Mouse (Mus musculus) forebrain, embryonic 11.5 days (tissue): ENCODE results near the gene Sart3. TPM values are rescaled to one million over a fixed set of nuclear protein-coding genes. Genes with fewer than 3 reads are reported as not detected.
"Not testable (repeated sequence)": the region's sequence is repeated elsewhere in the genome, so short reads cannot be mapped to it uniquely, and the experiment has no call there.

Experiments used
- ATAC-seq: fragments of 200-750 bp; cut with Nextera tagmentation; replicated peaks from 2 replicates; pipeline ENCODE4 v1.8.0; 2017; ENCODE audit warnings: moderate TSS enrichment; ENCODE audit not compliant: low FRiP score
- DNase-seq: peaks from one replicate; pipeline ENCODE4 v3.0.0-alpha.2; 2017; ENCODE audit warnings: low spot score
- H3K27ac ChIP-seq: fragments of 300-500 bp; sonication (generic); 2 replicates; pipeline ENCODE4 v1.5.1; 2014; ENCODE audit warnings: low read depth, low read length
- H3K27me3 ChIP-seq: fragments of 300-500 bp; sonication (generic); 2 replicates; pipeline ENCODE4 v1.6.1; 2014; ENCODE audit warnings: mild to moderate bottlenecking, low read length, mixed read lengths; ENCODE audit not compliant: control insufficient read depth, insufficient read depth
- H3K36me3 ChIP-seq: fragments of 300-500 bp; sonication (generic); 2 replicates; pipeline ENCODE4 v1.6.1; 2014; ENCODE audit warnings: mild to moderate bottlenecking, low read length, moderate library complexity, mixed read lengths; ENCODE audit not compliant: control insufficient read depth, insufficient read depth
- H3K4me1 ChIP-seq: fragments of 300-500 bp; sonication (generic); replicated peaks from 2 replicates; pipeline ENCODE4 v1.6.1; 2014; ENCODE audit warnings: low read length, mixed read lengths; ENCODE audit not compliant: control insufficient read depth, insufficient read depth
- H3K4me2 ChIP-seq: fragments of 300-500 bp; sonication (generic); 2 replicates; pipeline ENCODE4 v1.6.1; 2014; ENCODE audit warnings: low read depth, mild to moderate bottlenecking, low read length, moderate library complexity, mixed read lengths; ENCODE audit not compliant: severe bottlenecking
- H3K4me3 ChIP-seq: fragments of 300-500 bp; sonication (generic); 2 replicates; pipeline ENCODE4 v1.5.1; 2014; ENCODE audit warnings: low read depth, low read length
- H3K9ac ChIP-seq: fragments of 300-500 bp; sonication (generic); 2 replicates; pipeline ENCODE4 v1.6.1; 2014; ENCODE audit warnings: low read length
- H3K9me3 ChIP-seq: fragments of 300-500 bp; sonication (generic); 2 replicates; pipeline ENCODE4 v1.6.1; 2016; ENCODE audit warnings: low read length, mixed read lengths; ENCODE audit not compliant: control insufficient read depth
- WGBS: fragments of 180-500 bp; shearing (Covaris S2); extraction: QIAGEN DNeasy Blood & Tissue Kit; methylation state at CpG from one replicate; pipeline ENCODE4 v1.1.7; 2014; 5-methylcytosine and 5-hydroxymethylcytosine counted together
- polyA plus RNA-seq: library from polyadenylated mRNA; unstranded; fragments of >200 nt; fragmentation: Nextera tagmentation; extraction: Ambion mirVana; gene quantifications from 2 replicates; pipeline ENCODE4 v1.2.1, GENCODE M21; 2014

Sart3 gene
- polyA plus RNA-seq = 77.5 and 81.8 TPM in 2 replicates

DNA sequence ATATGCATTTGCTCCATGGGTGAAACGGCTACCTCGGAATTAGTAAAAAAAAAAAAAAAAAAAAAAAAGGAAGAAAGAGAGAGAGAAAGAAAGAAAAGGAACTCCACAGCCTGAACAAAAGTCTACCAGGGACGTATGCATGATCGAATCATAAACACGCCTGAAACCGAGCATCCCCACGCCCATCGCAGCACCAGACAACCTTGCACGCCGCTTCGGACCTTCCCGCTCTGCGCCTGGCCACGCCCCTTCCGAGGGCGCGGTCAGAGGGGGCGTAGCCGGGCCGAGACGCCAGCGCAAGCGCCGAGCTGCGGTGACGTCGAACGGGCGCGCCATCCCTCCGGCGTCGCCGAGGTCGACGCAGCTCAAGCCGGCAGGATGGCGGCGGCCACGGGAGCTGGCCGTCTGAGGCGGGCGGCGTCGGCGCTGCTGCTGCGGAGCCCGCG lies at the start of gene Sart3, which contains the start of gene Iscu:
Gene Sart3 (minus strand): TSS at position 61 of the 446 bp plus-strand sequence.
Gene Iscu (plus strand): TSS at position 299 of the 446 bp plus-strand sequence.
- DNase-seq (peak; percentile 97), ATAC-seq (peak; percentile 87)
- no peaks in the 10 kb centered on the region for H3K27me3 ChIP-seq
- 0 out of 2 replicates have a peak, but pooled peaks cover 8% of the 10 kb centered on the region for H3K4me1 ChIP-seq
- under 1% methylated on average over 49 of the region's 49 CpGs for WGBS
- H3K9me3 ChIP-seq = no peaks in the 10 kb centered on the region
- peak within 1 kb of the TSS; percentile 98 for H3K27ac ChIP-seq
- peak within 1 kb of the TSS; percentile 100 for H3K4me3 ChIP-seq
- H3K4me2 ChIP-seq = peak within 1 kb of the TSS; percentile 70
- peak within 1 kb of the TSS; percentile 98 for H3K9ac ChIP-seq
- H3K36me3 ChIP-seq = peaks cover 14% of the 10 kb centered on the region; the same call in 1 of the 2 replicates

DNA sequence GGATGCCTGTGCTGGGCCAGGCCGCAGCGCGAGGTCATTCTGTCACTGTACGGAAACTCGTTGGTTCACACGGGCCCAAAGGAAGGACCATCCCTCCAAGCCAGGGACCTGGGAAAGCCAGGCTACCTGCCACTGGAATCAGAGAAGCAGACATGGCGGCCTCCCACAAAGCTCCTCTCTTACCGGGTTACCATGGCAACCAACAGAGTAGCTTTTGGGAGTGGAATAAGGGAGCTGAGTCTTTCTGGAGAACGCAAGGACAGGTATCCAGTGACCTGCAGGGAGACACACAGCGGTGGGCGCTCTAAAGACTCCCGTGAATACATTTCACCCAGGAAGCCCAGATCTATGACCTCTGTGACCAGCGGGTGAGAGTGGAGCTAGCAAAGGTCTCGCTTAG lies 46.3 kb upstream of the Sart3 start:
- no peak overlapping the region for H3K27ac ChIP-seq
- no peak overlapping the region for H3K4me2 ChIP-seq
- no peak overlapping the region for H3K9ac ChIP-seq
- ATAC-seq (no peak), DNase-seq (no peak)
- peaks cover 3% of the 10 kb centered on the region; the same call in 1 of the 2 replicates for H3K4me1 ChIP-seq
- no peaks in the 10 kb centered on the region for H3K27me3 ChIP-seq
- no peaks in the 10 kb centered on the region for H3K9me3 ChIP-seq
- 67% methylated on average over 14 of the region's 14 CpGs for WGBS
- H3K36me3 ChIP-seq = no peaks in the 10 kb centered on the region
- no peak overlapping the region for H3K4me3 ChIP-seq

DNA sequence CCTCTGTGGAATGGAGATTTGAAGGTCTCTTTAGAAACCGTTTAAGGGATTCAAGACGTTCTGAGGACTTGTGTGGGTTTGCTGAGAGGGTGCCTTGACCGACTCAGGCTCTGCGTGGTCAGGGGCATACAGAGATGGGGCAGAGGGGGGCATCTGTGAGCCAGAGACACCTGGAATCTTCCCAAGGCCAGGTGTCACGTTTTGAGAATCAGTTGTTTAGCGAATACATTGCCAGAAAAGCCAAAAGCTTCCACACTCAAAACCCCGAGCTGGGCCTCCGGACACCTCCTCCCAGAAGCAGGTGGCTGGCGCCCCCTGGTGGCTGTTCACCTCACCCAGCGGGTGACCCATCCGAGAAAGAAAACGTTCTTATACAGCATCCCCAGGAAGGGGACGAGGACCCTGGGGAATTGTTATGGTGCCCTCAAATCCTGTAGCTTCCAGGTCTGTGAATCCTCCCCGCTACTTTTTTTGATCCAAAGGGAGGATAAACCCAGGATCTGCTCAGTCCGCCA lies 43.4 kb upstream of the Sart3 start:
- H3K9ac ChIP-seq = peak overlapping the region; percentile 16; the same call in 1 of the 2 replicates

DNA sequence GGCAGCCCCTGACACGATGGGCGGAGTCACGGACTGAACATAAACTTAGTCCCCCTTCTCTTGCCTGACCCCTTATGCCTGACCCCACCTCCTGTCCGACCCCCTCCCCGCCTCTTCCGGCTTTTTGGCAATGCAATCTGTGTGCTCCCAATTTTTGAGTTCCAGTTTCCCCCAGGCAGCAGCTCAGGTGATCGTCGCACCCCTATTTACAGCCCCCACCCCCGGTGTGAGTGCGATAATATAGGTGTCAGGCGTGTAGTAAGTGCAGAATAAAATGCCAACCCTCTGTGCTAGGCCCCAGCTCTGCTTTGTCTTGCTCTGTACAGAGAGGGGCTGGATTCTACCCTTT lies 42.7 kb upstream of the Sart3 start:
- H3K4me2 ChIP-seq = no peak overlapping the region
- no peak overlapping the region for H3K4me3 ChIP-seq
- H3K36me3 ChIP-seq = no peaks in the 10 kb centered on the region
- H3K4me1 ChIP-seq = peaks cover 3% of the 10 kb centered on the region; the same call in 1 of the 2 replicates
- no peaks in the 10 kb centered on the region; the same call in 1 of the 2 replicates for H3K9me3 ChIP-seq
- H3K27ac ChIP-seq = no peak overlapping the region
- DNase-seq = no peak
- WGBS = 53% methylated on average over 11 of the region's 11 CpGs
- H3K9ac ChIP-seq = no peak overlapping the region
- ATAC-seq = no peak
- H3K27me3 ChIP-seq = no peaks in the 10 kb centered on the region

More for the DNA sequence above, 43.4 kb upstream of the Sart3 start:
- Histone ChIP-seq H3K36me3 (no peaks in the 10 kb centered on the region), H3K4me2 (no peak overlapping the region), H3K4me1 (peaks cover 3% of the 10 kb centered on the region; the same call in 1 of the 2 replicates), H3K4me3 (no peak overlapping the region), H3K27me3 (no peaks in the 10 kb centered on the region), H3K27ac (no peak overlapping the region), H3K9me3 (no peaks in the 10 kb centered on the region; the same call in 1 of the 2 replicates)
- DNase-seq (peak; percentile 94), ATAC-seq (no peak)
- WGBS = 13% methylated on average over 15 of the region's 15 CpGs

DNA sequence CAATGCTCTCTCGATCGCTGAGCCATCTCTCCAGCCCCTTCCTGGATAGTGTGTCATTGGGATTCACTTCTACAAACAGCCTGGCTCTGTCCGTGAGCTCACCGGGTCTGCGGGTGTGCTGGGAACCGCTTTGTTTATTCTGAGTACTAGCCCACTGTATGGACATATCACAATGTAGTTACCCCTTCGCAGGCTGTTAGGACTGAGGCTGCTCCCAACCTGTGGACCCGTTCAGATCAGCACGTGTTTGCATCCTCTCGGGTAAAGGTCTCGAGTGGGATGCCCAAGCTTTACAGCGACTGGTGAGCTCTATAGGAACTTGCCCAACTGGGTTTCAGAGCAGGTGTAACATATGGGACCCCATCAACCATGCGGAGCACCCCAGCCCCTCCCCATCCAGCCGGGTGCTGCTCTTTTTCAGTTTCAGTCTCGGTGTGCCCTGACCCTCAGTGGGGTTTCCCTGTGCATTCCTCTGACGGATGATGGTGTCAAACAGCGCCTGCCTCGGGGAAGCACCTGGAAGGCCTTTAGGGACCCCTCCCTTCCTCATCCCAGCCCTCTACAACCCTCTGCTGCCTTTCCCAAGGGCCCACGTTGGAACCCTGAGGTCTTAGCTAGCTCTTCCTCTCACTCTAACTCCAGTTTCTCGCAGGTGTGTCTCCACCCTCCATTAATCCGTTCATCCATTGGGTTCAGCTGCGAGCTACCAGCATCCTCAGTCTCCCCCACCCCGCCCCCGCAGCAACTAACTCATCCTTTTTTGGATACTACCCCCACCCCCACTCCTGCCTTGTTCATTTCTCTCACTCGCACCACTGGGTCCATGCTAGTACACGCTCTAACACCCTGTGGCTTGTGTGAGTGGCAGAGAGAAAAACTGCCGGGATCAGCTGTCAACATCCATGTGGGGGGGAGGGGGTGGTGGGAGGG lies 42.1 kb upstream of the Sart3 start:
- DNase-seq = no peak
- peaks cover 3% of the 10 kb centered on the region; the same call in 1 of the 2 replicates for H3K4me1 ChIP-seq

DNA sequence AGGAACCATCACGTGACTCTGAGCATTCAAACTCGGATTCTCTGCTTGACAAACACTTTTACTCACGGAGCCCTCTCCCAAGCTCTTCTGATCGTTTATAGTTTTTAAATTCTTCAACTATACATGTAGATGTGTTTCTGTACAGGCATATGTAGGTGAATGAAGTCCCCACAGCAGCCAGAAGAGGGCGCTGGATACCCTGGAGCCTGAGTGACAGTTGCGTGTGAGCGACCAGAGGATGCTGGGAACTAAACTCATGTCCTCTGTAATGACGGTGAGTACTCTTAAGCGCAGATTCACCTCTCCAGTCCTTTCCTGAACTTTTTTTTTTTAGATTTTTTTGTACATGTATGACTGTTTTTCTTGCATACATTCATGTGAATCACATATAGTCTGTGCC lies 41.3 kb upstream of the Sart3 start:
- H3K9me3 ChIP-seq = no peaks in the 10 kb centered on the region; the same call in 1 of the 2 replicates
- H3K27ac ChIP-seq = no peak overlapping the region
- WGBS = 29% methylated on average over 9 of the region's 9 CpGs
- no peak overlapping the region for H3K4me2 ChIP-seq
- no peaks in the 10 kb centered on the region for H3K36me3 ChIP-seq
- DNase-seq (no peak), ATAC-seq (no peak)
- no peak overlapping the region for H3K4me3 ChIP-seq
- H3K4me1 ChIP-seq = peaks cover 3% of the 10 kb centered on the region; the same call in 1 of the 2 replicates
- no peaks in the 10 kb centered on the region for H3K27me3 ChIP-seq
- H3K9ac ChIP-seq = no peak overlapping the region

More for the DNA sequence above, 42.1 kb upstream of the Sart3 start:
- H3K36me3 ChIP-seq = no peaks in the 10 kb centered on the region
- no peak overlapping the region for H3K9ac ChIP-seq
- ATAC-seq = no peak
- no peaks in the 10 kb centered on the region; the same call in 1 of the 2 replicates for H3K9me3 ChIP-seq
- no peak overlapping the region for H3K27ac ChIP-seq
- 39% methylated on average over 27 of the region's 27 CpGs for WGBS
- no peak overlapping the region for H3K4me2 ChIP-seq
- no peaks in the 10 kb centered on the region for H3K27me3 ChIP-seq
- no peak overlapping the region for H3K4me3 ChIP-seq

DNA sequence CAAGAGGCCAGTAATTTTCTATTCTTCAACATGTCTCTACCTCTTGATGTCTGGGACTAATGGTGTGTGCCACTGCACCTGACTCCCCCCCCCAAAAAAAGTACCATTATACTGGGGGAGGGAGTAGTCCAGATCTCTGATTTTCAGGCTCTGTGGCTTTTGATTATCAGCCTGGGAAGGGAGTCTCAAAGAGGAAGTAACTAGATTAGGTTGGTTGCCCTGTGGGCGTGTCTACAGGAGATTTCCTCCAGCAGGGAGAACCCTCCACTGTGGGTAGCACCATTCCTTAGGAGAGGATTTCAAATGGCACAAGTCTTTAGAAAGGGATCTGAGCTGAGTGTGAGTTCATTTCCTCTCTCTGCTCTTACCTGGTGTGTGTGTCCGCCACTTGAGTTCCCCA lies 40.3 kb upstream of the Sart3 start:
- Histone ChIP-seq H3K4me1 (peaks cover 3% of the 10 kb centered on the region; the same call in 1 of the 2 replicates), H3K27me3 (no peaks in the 10 kb centered on the region), H3K4me2 (no peak overlapping the region), H3K27ac (no peak overlapping the region), H3K9me3 (no peaks in the 10 kb centered on the region; the same call in 1 of the 2 replicates), H3K36me3 (no peaks in the 10 kb centered on the region), H3K9ac (no peak overlapping the region), H3K4me3 (no peak overlapping the region)
- 93% methylated on average over 2 of the region's 2 CpGs for WGBS
- no peak for DNase-seq
- ATAC-seq = no peak

DNA sequence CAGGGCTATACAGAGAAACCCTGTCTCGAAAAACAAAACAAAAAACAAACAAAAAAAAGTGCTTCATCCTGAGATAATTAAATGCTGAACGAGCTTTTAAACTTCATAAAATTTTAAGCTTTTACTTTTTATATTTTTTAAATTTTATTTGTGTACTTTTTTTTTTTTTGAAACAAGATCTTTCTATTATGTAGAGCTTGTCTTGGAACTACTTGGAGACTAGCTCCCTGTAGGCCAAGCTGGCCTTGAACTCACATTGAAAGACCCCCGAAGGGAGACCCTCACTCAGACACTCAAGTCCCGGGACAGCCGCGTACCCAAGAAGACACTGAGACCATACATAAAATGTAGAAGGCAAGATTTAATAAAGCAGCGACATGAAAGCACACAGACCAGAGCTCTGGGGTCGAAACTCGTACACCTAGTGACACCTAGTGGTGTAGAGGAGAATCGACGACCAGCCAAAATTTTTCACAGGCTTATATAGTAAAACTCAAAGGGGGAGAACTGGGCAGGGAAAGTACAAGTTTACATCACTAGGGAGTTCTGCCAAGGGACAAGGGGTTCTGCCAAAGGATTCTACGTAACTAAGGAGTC lies 39.6 kb upstream of the Sart3 start:
- H3K9ac ChIP-seq, DNase-seq, H3K4me2 ChIP-seq, H3K4me1 ChIP-seq, ATAC-seq, H3K27me3 ChIP-seq, H3K27ac ChIP-seq, H3K4me3 ChIP-seq, H3K9me3 ChIP-seq, H3K36me3 ChIP-seq: not testable (repeated sequence)
- 25% methylated on average over 11 of the region's 12 CpGs for WGBS
